Mouse (Mus musculus) urinary bladder, adult 18-20 months (tissue): ENCODE results near the gene Mgll.

ENCODE experiments used
- DNase-seq, 2 experiments: peaks; one replicate each; pipeline ENCODE4 v3.0.0; 2022; ENCODE audit warnings: low spot score in 2 of 2, mixed read lengths in 2 of 2

Gene Mgll

DNA sequence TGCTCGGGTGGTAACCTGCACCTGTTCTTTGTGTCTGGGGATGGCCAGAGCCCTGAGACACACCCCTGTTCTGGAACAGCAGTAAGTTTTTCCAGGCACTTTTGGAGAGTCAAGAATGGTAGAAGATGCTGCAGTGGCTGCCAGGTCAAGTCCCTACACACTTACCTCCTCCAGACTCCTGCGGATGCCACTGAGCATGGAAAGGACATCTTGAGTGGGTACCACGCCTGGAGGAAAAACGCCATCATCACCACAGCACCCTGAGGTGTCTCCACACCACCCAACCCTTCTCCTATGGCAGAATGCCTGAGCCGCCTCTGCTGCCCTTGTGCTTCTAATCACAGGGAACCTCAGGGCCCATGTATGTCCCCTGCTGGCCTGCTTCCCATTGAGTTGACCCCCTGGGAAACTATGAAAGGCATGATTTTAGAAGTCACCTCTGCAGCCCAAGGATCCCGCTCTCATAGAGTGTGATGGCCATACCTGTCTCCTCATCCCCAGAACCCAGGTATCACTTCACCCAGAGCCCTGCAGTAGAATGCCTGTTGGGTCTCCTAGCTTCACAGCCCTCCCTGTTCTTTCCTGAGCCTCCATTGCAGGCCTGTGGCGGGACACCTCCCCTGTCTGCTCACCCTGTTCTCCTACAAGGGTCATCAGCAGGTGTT, 120.8 kb downstream of the Mgll start:
- no peak for DNase-seq

- DNase-seq: no peak
Measured at GRCm38 (mm10) chr6:88847571-88847970, 123.4 kb downstream of the Mgll start.

DNA sequence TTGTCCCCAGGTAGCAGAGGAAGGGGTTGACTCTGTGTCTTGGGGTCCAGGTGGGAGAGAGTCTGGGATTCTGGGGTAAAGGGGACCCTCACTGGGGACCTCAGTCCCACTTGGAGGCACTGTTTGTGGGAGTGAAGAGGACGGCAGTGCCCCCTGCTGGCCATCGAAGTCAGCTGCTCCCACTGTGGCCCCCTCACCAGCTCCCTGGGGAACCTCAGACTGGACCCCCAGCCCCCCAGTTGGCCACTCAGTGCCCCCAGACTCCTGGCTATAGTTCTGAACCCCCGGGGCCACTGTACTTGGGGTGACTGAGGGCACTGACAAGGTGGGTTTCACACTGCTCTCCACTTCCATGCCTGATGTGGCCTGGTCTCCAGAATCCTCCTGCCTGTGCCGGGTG, 125.1 kb downstream of the Mgll start:
- DNase-seq: no peak

DNA sequence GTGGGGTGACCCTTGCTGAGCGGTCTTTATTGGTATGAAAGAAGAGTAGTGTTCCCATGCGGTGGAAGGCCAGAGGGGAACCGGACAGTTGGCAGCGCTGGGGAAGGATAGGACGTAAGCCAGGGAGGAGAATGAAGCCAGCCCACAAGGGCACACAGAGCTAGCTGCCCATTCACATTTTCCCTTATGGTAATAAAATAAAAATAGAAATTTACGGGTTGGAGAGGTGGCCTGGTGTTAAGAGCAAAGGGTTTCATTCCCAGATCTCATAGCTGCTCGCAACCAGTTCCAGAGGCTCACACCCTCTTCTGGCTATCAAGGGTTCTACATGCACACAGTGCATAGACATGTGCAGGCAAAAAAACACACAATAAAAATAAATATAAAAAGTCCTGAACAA, 125.8 kb downstream of the Mgll start:
- no peak for DNase-seq

- no peak for DNase-seq
Measured at GRCm38 (mm10) chr6:88854509-88854908, 130.3 kb downstream of the Mgll start.

GRCm38 (mm10) chr6:88855636-88856035, 131.4 kb downstream of the Mgll start:
- DNase-seq: no peak

- DNase-seq: no peak
Measured at GRCm38 (mm10) chr6:88857249-88857648, 133.0 kb downstream of the Mgll start.

- no peak for DNase-seq
Measured at GRCm38 (mm10) chr6:88857830-88858229, 133.6 kb downstream of the Mgll start.

DNA sequence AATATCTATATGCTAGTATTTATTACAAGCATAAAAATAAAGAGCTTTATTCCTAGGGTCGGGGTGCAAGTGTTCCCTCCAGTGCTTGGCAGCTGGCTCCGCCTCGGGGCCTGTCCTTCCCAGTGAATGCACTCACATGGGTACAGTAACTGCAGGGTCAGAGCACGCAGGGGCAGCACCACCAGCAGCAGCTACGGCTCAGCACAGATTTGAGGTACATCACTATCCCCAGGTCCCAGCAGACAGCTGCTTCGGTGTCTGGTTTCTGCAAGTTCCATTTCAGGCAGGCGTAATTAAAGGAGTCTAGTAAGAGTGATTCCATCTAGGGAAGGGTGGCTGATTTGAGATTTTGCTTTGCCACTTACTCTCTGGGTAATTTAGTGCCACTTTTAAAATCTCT, 134.1 kb downstream of the Mgll start:
- DNase-seq: no peak

- DNase-seq: no peak
Measured at GRCm38 (mm10) chr6:88860914-88861313, 136.7 kb downstream of the Mgll start.

- no peak for DNase-seq
Measured at GRCm38 (mm10) chr6:88865704-88866103, 141.5 kb downstream of the Mgll start.

GRCm38 (mm10) chr6:88869459-88869858, 145.2 kb downstream of the Mgll start:
- DNase-seq: peak; percentile 15 to 25

DNA sequence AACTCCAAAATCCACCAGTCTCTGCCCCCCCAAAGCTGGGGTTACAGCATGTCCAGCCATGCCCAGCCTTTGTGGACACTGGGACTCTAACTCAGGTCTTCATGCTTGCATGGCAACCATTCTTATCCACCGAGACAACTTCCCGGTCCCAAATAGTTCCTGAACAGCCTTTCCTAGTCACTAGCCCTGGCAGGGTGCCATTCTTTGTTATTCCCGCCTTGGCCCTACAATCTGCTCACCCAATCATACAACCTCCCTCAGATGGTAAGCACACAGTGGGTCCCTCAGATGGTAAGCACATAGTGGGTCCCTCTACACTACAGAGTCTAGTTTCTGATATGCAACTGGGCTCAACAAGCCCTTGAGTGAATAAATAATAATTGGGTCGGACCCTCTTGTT, 146.4 kb downstream of the Mgll start:
- DNase-seq: no peak

DNA sequence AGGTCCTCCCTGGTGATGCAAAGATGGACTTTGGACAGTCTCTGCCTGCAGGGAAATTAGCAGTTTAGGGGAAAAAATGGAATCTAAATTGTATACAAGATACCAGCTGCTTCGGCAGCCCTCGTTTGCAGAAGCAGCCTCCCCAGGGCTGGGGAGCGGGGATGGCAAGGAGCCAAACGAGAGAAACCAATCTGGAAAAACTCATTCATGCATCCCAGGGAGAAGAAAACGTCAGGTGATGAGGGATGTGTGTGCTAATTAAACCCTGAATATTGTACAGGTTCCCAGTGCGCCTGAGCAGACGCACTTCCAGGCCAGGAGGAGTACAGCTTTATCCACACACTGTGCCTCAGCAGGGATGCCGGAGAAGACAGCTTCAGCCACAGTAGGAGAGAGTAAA, 147.3 kb downstream of the Mgll start:
- DNase-seq: no peak

DNA sequence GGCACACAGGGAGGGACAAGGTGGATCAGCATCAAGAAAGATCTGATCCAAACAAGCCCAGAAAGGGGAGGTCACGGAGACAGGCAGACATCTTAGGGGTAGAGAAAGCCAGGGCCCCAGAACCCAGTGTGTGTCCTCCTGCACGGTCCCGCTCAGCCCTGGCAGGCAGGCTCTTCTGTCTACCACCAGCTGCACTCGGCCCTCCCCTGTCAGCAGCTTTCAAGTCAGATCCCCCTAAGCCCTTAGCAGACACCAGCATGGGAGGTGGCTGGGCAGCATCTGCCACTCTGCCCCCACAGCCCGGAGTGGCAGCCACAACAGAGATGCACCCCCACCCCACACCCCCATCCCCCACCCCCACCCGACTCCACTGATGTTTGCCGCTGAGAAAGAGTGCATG, 148.6 kb downstream of the Mgll start:
- DNase-seq: no peak

DNA sequence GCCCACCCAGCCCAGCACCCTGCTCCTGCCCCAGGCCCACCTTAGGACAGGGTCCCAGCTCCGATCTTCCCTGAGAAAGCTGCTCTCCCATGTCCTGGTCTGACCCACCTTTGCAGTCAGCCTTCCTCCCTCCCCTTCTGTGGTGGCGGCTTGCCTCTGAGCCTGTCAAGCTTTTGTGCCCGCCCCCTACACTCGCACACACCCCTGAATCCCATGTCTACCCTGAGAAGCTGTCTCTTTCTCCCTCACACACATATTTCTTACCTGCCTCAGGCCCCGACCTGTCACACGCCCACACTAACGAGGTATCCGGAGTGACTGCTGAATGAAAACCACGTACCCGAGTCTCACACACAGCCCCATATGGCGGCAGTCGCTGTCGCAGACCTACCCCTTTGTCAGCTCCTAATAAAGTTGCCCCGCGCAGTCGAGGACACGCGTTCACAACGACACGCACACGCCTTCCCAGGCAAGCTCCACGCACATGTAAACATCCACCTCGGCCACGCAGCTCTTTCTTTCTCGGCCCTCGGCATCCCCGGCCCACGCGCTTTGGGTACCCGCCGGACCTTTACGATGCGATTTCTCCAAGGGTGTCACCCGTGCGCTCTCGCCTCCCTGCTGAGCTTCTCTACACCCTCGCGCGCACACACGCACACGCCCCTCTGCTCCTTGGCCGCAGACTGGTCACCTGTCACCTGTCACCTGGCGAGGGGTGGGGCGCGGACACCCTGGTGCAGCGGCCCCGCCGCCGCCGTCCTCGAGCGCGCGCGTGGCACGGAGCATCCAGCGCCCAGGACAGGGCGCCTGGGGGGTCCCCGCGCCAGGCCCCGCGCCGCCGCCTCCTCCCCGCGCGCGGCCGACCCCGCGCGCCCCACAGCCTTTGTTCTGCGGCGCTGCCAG, 150.0 kb downstream of the Mgll start:
- peak in 1 of 2 experiments; percentile 17 for DNase-seq

GRCm38 (mm10) chr6:88874868-88875508, 150.8 kb downstream of the Mgll start, which contains the start of gene Podxl2:
Podxl2 (minus strand) TSS chr6:88875044.
- DNase-seq: peak; percentile 32 to 34
